Mouse (Mus musculus) lung, adult 2 months (tissue): ENCODE results near the gene Vmn1r228. TPM values are rescaled to one million over a fixed set of nuclear protein-coding genes. Genes with fewer than 3 reads are reported as not detected.

Experiments
- DNase-seq: peaks from one replicate; pipeline ENCODE4 v3.0.0; 2022
- H3K4me1 ChIP-seq: fragments of 200-500 bp; 2 replicates; pipeline ENCODE4 v1.6.1; 2011; ENCODE audit warnings: low read length; ENCODE audit not compliant: control insufficient read depth, insufficient read depth
- H3K4me3 ChIP-seq: fragments of 200-500 bp; replicated peaks from 2 replicates; pipeline ENCODE3; 2011; ENCODE audit warnings: low read depth, mild to moderate bottlenecking, control low read depth, low read length; ENCODE audit errors: extremely low read depth
- CTCF ChIP-seq: fragments of 200-500 bp; IDR thresholded peaks from 2 replicates; pipeline ENCODE4 v1.5.1; 2011; ENCODE audit warnings: mild to moderate bottlenecking, low read length, control low read depth; ENCODE audit not compliant: insufficient read depth
- POLR2A ChIP-seq: fragments of 200-500 bp; IDR thresholded peaks from 2 replicates; pipeline ENCODE4 v1.6.1; 2011; ENCODE audit warnings: low read depth, mild to moderate bottlenecking, control low read depth, low read length, borderline replicate concordance; ENCODE audit errors: extremely low read depth
- WGBS: fragments of 180-500 bp; shearing (Covaris S2); methylation state at CpG from one replicate; pipeline ENCODE4 v1.1.7; 2018; 5-methylcytosine and 5-hydroxymethylcytosine counted together
- polyA plus RNA-seq: library from polyadenylated mRNA; depleted of rRNA; stranded (reverse); fragments of >200 nt; gene quantifications from 2 replicates; pipeline ENCODE4 v1.2.3, GENCODE M21; 2012; rRNA removed

Vmn1r228 gene
- polyA plus RNA-seq = not detected in 2 replicates

GRCm38 (mm10) chr17:20786057-20786456 is at the start of gene Vmn1r228:
Gene Vmn1r228, minus strand, starts transcription at chr17:20786157.
- Histone ChIP-seq H3K4me1 (no peaks in the 10 kb centered on the region), H3K4me3 (no peak within 1 kb of the TSS)
- DNase-seq = no peak
- no peak for TF ChIP-seq CTCF
- no peak for TF ChIP-seq POLR2A

- Histone ChIP-seq H3K4me1 (no peaks in the 10 kb centered on the region), H3K4me3 (no peak within 1 kb of the TSS)
- no peak for DNase-seq
- no peak for TF ChIP-seq CTCF
- TF ChIP-seq POLR2A = no peak
- 33% methylated on average over 1 of the region's 1 CpGs for WGBS
These were observed 25.3 kb upstream of the Vmn1r228 start, which contains the start of gene Vmn1r229 for GRCm38 (mm10) chr17:20811255-20811654. Gene Vmn1r229, plus strand, starts transcription at chr17:20811555.

- TF ChIP-seq POLR2A (no peak), CTCF (no peak)
These were observed 56.4 kb downstream of the Vmn1r228 start, which contains the start of gene Vmn1r227 for GRCm38 (mm10) chr17:20729543-20729942. Gene Vmn1r227, plus strand, starts transcription at chr17:20729843.

More at GRCm38 (mm10) chr17:20729543-20729942, 56.4 kb downstream of the Vmn1r228 start, which contains the start of gene Vmn1r227:
- Histone ChIP-seq H3K4me3 (no peak within 1 kb of the TSS), H3K4me1 (no peaks in the 10 kb centered on the region)
- DNase-seq = no peak
- 23% methylated on average over 1 of the region's 1 CpGs for WGBS

Other genes starting within 250 kb of the Vmn1r228 start
- not detected in 2 replicates for gene Vmn2r109, start 221.4 kb downstream of the Vmn1r228 start, polyA plus RNA-seq
- not detected in 2 replicates for gene Vmn2r110, start 189.7 kb downstream of the Vmn1r228 start, polyA plus RNA-seq
- not detected in 2 replicates for gene Fpr-rs3, start 161.3 kb downstream of the Vmn1r228 start, polyA plus RNA-seq
- gene Vmn1r226, start 103.3 kb downstream of the Vmn1r228 start, polyA plus RNA-seq = not detected in 2 replicates
- not detected in 2 replicates for gene Vmn1r227, start 56.3 kb downstream of the Vmn1r228 start, polyA plus RNA-seq
- gene Vmn1r229, start 25.4 kb upstream of the Vmn1r228 start, polyA plus RNA-seq = not detected in 2 replicates
- gene Vmn1r230, start 54.3 kb upstream of the Vmn1r228 start, polyA plus RNA-seq = not detected in 2 replicates
- not detected in 2 replicates for gene Vmn1r231, start 118.9 kb upstream of the Vmn1r228 start, polyA plus RNA-seq
- not detected in 2 replicates for gene Vmn1r232, start 133.6 kb upstream of the Vmn1r228 start, polyA plus RNA-seq
- gene Ppp2r1a, start 159.2 kb upstream of the Vmn1r228 start, polyA plus RNA-seq = 146 and 208 TPM in 2 replicates
- gene Vmn1r233, start 210.3 kb upstream of the Vmn1r228 start, polyA plus RNA-seq = not detected in 2 replicates
- 1.6 and 2.7 TPM in 2 replicates for gene Zfp160, start 222.7 kb upstream of the Vmn1r228 start, polyA plus RNA-seq